Mouse (Mus musculus) CD4-positive, CD25-positive, alpha-beta regulatory T cell (primary cell): ENCODE results near the gene Gabra2. TPM values are rescaled to one million over a fixed set of nuclear protein-coding genes. Genes with fewer than 3 reads are reported as not detected.

ENCODE experiments used
- polyA plus RNA-seq: library from polyadenylated mRNA; unstranded; fragments of 100-300 nt; shearing (Covaris generic); gene quantifications from one replicate; pipeline ENCODE4 v1.2.1, GENCODE M21; 2017

Gene Gabra2
- polyA plus RNA-seq: 0.11 TPM

DNA sequence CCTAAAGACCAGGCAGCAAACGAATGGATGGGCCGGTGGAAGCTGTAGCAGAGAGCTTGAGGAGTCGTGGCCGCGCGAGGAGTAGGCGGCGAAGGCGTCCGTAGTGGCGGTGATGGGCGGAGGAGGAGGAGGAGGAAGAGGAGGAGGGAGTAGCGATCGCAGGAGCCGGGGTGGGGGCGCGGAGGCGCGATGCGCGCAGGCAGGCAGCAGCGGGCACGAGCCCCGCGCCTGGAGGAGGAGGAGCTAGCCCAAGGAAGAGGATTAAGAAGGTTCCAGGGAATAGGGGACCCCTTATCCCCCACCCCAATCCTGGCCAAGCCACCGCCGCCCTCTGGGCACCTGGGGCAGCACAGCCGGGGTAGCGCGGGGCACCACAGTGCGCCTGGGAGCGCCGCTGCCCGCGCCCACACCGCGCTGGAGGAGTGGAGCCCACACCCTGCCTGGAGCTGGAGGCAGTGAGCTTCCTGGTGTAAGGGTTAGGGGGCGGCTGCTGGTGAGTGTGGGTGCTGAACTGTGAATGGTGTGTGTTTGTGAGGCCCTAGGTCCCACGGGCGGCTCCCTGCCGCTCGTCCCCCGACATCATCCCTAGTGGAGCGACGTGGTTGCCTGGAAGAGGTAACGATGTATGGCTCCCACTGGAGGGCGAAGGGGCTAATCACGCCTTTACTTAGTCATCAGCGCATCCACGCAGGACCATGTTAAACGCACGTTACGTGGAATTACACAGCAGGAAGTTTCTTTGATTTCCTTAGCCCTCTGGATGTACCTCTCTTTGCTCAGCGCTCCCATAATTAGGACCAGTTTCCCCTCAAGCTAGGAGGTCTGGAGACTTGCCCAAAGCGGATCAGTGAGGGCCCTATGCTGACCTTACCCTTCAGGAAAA lies at the start of gene Gabra2:
Gene Gabra2, minus strand, starts transcription at position 125 of the 883 bp plus-strand sequence.

